Mouse (Mus musculus) testis, adult 2 months (tissue): ENCODE data around the gene Ism1.
A peak's percentile ranks its signal among the peaks of the same experiment; 100 is the strongest.

ENCODE experiments used
- CTCF ChIP-seq: fragments of 200-500 bp; IDR thresholded peaks from 2 replicates; pipeline ENCODE4 v1.5.1; 2012; ENCODE audit warnings: low read depth, mild to moderate bottlenecking, inconsistent platforms, low read length, moderate library complexity; ENCODE audit not compliant: control insufficient read depth, insufficient read depth, insufficient replicate concordance
- POLR2A ChIP-seq: fragments of 200-500 bp; IDR thresholded peaks from 2 replicates; pipeline ENCODE4 v1.6.1; 2012; ENCODE audit warnings: low read depth, mild to moderate bottlenecking, inconsistent platforms, low read length, moderate library complexity; ENCODE audit not compliant: control insufficient read depth

DNA sequence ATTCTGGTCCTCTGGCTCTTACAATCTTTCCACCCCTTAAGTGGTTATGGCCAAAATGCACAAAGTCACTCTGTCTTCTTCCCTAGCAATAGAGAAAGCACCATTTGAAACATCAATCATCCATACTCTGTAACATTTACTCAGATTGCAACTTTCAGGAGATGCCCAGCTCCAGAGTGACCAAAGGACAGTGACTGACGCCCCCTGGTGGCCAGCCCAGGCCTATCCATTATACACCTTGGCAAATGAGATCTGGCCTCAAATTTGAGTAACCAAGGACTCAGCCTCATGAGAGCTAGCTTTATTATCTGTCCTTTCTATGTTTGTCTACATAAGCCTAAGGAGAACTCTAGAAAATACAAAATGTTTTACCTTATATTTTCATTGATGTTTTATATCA is 44.7 kb downstream of the Ism1 start:
- TF ChIP-seq CTCF (peak; percentile 73; the same call in 1 of the 2 replicates), POLR2A (no peak)
